Mouse (Mus musculus) kidney, postnatal 0 days (tissue): ENCODE results near the gene Tas2r143. TPM values are rescaled to one million over a fixed set of nuclear protein-coding genes. Genes with fewer than 3 reads are reported as not detected.

Experiments
- ATAC-seq: fragments of 200-750 bp; cut with Nextera tagmentation; replicated peaks from 2 replicates; pipeline ENCODE4 v1.8.0; 2017; ENCODE audit warnings: low read depth, moderate number of reproducible peaks, moderate TSS enrichment, moderate library complexity; ENCODE audit not compliant: low FRiP score
- DNase-seq: peaks from one replicate; pipeline ENCODE4 v3.0.0-alpha.2; 2016; ENCODE audit warnings: low spot score
- H3K27ac ChIP-seq: fragments of 300-500 bp; sonication (generic); 2 replicates; pipeline ENCODE4 v1.5.1; 2014; ENCODE audit warnings: mild to moderate bottlenecking
- H3K27me3 ChIP-seq: fragments of 300-500 bp; sonication (generic); 2 replicates; pipeline ENCODE4 v1.6.1; 2014; ENCODE audit warnings: low read length, mixed read lengths; ENCODE audit not compliant: insufficient read depth
- H3K36me3 ChIP-seq: fragments of 300-500 bp; sonication (generic); 2 replicates; pipeline ENCODE4 v1.6.1; 2014; ENCODE audit warnings: low read length, mixed read lengths; ENCODE audit not compliant: insufficient read depth
- H3K4me1 ChIP-seq: fragments of 300-500 bp; sonication (generic); replicated peaks from 2 replicates; pipeline ENCODE4 v1.6.1; 2014; ENCODE audit warnings: antibody characterized with exemption, low read length, mixed read lengths; ENCODE audit not compliant: insufficient read depth
- H3K4me2 ChIP-seq: fragments of 300-500 bp; sonication (generic); 2 replicates; pipeline ENCODE4 v1.6.1; 2014; ENCODE audit warnings: mild to moderate bottlenecking, low read length, moderate library complexity, mixed read lengths
- H3K4me3 ChIP-seq: fragments of 300-500 bp; sonication (generic); replicated peaks from 2 replicates; pipeline ENCODE4 v1.5.1; 2014; ENCODE audit warnings: low read depth, low read length
- H3K9ac ChIP-seq: fragments of 300-500 bp; sonication (generic); 2 replicates; pipeline ENCODE4 v1.6.1; 2014; ENCODE audit warnings: low read depth, low read length
- H3K9me3 ChIP-seq: fragments of 300-500 bp; sonication (generic); replicated peaks from 2 replicates; pipeline ENCODE4 v1.6.1; 2016; ENCODE audit warnings: low read length, inconsistent platforms, mixed read lengths
- CTCF ChIP-seq: IDR thresholded peaks from 2 replicates; pipeline ENCODE4 v1.5.1; 2016; ENCODE audit warnings: antibody characterized with exemption, low read depth, mild to moderate bottlenecking, moderate library complexity
- WGBS: fragments of 180-500 bp; shearing (Covaris S2); extraction: QIAGEN DNeasy Blood & Tissue Kit; methylation state at CpG from one replicate; pipeline ENCODE4 v1.1.7; 2014; 5-methylcytosine and 5-hydroxymethylcytosine counted together
- polyA plus RNA-seq: library from polyadenylated mRNA; unstranded; fragments of >200 nt; fragmentation: Nextera tagmentation; extraction: Ambion mirVana; gene quantifications from 2 replicates; pipeline ENCODE4 v1.2.1, GENCODE M21; 2015

Gene Tas2r143
- polyA plus RNA-seq, 1 experiment from 2014 or later: not detected

DNA sequence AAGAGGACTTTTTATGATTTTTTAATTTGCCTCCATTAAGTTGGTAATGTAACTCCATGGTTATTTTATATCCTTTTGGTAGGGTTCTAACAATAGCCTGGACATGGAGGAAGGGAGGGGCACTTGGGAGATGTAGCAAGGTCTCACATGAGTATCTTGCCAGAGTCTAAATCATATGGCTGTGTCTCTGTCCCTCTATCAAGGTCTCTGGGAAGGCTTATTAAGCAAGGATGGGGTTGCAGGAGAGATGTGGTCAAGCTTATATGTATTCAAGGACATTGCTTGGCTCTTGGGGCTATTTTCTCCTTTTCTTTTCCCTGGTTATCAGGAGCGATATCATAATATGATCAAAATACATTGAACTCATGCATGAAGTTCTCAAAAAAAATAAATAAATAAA lies 1.0 kb upstream of the Tas2r143 start:
- DNase-seq (no peak), ATAC-seq (no peak)
- no peaks in the 10 kb centered on the region; the same call in 1 of the 2 replicates for H3K4me1 ChIP-seq
- H3K27me3 ChIP-seq: no peaks in the 10 kb centered on the region
- H3K36me3 ChIP-seq: no peaks in the 10 kb centered on the region
- no peak overlapping the region for H3K27ac ChIP-seq
- H3K4me3 ChIP-seq: no peak overlapping the region
- H3K9me3 ChIP-seq: no peaks in the 10 kb centered on the region
- WGBS: 100% methylated on average over 1 of the region's 1 CpGs
- no peak for TF ChIP-seq CTCF
- H3K9ac ChIP-seq: no peak overlapping the region
- no peak overlapping the region for H3K4me2 ChIP-seq

DNA sequence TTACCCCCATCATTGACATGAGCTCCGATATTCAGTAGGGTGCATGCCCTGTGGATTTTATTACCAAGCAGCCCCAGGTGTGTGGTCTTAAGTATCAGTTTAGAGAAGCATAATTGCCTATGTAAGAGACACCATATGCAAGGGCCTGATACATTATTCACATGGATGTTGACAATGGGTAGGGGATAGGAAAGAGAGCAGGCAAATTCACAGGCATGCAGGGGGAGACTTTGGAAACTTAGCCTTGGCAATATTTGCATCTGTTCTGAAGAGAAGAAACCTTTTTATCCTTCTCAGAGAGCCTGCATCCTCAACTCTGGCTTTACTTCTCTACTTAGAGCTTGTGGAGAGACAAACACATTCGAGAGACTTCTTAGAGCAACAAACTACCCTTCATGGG lies 5.1 kb downstream of the Tas2r143 start, which contains the start of gene Tas2r135:
TSS of gene Tas2r135 (plus strand) at position 301 of the 400 bp plus-strand sequence.
- H3K36me3 ChIP-seq: no peaks in the 10 kb centered on the region
- no peaks in the 10 kb centered on the region for H3K4me1 ChIP-seq
- ATAC-seq: no peak
- no peak for TF ChIP-seq CTCF
- H3K27ac ChIP-seq: no peak within 1 kb of the TSS
- 89% methylated on average over 2 of the region's 2 CpGs for WGBS
- no peak within 1 kb of the TSS for H3K4me3 ChIP-seq
- H3K27me3 ChIP-seq: no peaks in the 10 kb centered on the region
- no peak for DNase-seq
- H3K9ac ChIP-seq: no peak within 1 kb of the TSS
- no peaks in the 10 kb centered on the region for H3K9me3 ChIP-seq
- no peak within 1 kb of the TSS for H3K4me2 ChIP-seq

DNA sequence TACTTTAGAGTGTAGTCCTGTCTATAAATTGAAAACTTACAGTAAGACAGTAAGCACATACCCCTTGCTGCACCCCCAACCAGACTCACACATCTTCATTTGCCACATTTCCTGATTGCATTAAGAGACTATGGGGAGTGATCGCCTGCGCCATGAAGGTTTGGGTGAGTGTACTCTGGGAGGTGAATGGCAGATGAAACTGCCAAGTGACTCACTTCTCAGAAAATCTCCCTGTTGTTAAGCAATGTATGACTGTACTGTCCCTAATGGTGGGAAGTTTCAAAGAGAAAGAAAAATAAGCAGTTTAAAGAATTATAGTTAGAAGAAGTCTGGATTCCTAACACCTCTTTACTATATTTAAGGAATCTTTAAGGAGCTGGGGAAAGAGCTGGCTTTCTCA lies 19.4 kb downstream of the Tas2r143 start:
- ATAC-seq: no peak
- Histone ChIP-seq H3K4me1 (no peaks in the 10 kb centered on the region), H3K9ac (no peak overlapping the region), H3K27ac (no peak overlapping the region), H3K36me3 (no peaks in the 10 kb centered on the region), H3K9me3 (no peaks in the 10 kb centered on the region), H3K4me3 (no peak overlapping the region), H3K27me3 (no peaks in the 10 kb centered on the region), H3K4me2 (no peak overlapping the region)
- TF ChIP-seq CTCF: no peak
- no peak for DNase-seq
- 92% methylated on average over 2 of the region's 2 CpGs for WGBS

DNA sequence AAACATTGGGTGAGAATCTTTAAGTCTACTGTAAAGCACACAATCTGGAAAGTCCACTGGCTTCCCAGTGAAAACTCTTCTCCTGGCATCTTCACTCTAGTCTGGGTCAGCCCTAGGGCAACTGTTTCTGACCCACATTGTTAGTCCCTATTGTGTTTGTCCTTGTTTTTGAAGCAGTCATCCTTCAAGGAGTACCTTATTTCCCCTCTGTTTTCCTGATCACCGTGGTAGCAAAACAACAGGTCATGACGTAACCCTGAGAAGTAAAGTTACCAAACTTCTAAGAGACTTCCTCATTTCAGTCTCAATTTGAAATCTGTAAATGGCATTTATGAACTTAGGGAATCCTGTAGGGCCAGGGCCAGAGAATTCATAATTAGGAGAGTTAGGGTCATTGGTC lies 21.4 kb downstream of the Tas2r143 start:
- Histone ChIP-seq H3K27me3 (no peaks in the 10 kb centered on the region), H3K9ac (no peak overlapping the region), H3K4me3 (no peak overlapping the region), H3K9me3 (no peaks in the 10 kb centered on the region), H3K27ac (no peak overlapping the region), H3K4me1 (no peaks in the 10 kb centered on the region), H3K36me3 (no peaks in the 10 kb centered on the region), H3K4me2 (no peak overlapping the region)
- 76% methylated on average over 2 of the region's 2 CpGs for WGBS
- ATAC-seq (no peak), DNase-seq (no peak)
- no peak for TF ChIP-seq CTCF

GRCm38 (mm10) chr6:42424472-42424871 lies 24.4 kb downstream of the Tas2r143 start:
- H3K27me3 ChIP-seq: no peaks in the 10 kb centered on the region
- no peaks in the 10 kb centered on the region for H3K36me3 ChIP-seq
- no peaks in the 10 kb centered on the region for H3K4me1 ChIP-seq
- H3K9ac ChIP-seq: no peak overlapping the region
- WGBS: 90% methylated on average over 3 of the region's 3 CpGs
- no peak for DNase-seq
- ATAC-seq: no peak
- H3K9me3 ChIP-seq: no peaks in the 10 kb centered on the region
- no peak overlapping the region for H3K27ac ChIP-seq
- no peak overlapping the region for H3K4me3 ChIP-seq
- no peak for TF ChIP-seq CTCF
- H3K4me2 ChIP-seq: no peak overlapping the region

DNA sequence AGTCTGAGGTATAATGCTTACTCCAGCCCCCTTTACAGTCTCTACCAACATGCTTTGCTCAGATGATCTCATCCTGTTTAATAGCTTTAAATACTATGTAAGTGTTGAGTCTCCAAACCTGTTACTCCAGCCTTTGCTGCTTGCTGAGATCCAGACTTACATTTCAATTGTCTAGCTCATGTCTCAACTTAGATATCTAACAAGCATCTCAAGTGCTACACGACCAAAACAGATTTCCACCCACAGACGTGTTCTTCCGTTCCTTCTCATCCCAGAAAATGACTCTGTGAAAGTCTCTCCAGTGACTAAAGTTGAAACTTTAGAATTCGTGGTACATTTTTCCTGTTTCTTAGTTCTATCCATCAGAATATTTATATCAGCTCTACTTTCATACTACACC lies 26.3 kb downstream of the Tas2r143 start:
- Histone ChIP-seq H3K4me3 (no peak overlapping the region), H3K36me3 (no peaks in the 10 kb centered on the region), H3K4me1 (no peaks in the 10 kb centered on the region), H3K27ac (no peak overlapping the region), H3K4me2 (no peak overlapping the region), H3K9ac (no peak overlapping the region), H3K27me3 (no peaks in the 10 kb centered on the region), H3K9me3 (no peaks in the 10 kb centered on the region)
- ATAC-seq: no peak
- no peak for DNase-seq
- TF ChIP-seq CTCF: no peak
- WGBS: 91% methylated on average over 4 of the region's 4 CpGs

GRCm38 (mm10) chr6:42433554-42433953 lies 33.5 kb downstream of the Tas2r143 start:
- Histone ChIP-seq H3K36me3 (no peaks in the 10 kb centered on the region), H3K9ac (no peak overlapping the region), H3K27me3 (no peaks in the 10 kb centered on the region), H3K27ac (no peak overlapping the region), H3K4me1 (no peaks in the 10 kb centered on the region), H3K4me3 (no peak overlapping the region), H3K9me3 (no peaks in the 10 kb centered on the region), H3K4me2 (no peak overlapping the region)
- 58% methylated on average over 2 of the region's 2 CpGs for WGBS
- peak; percentile 36 for DNase-seq
- ATAC-seq: no peak
- TF ChIP-seq CTCF: peak; percentile 57
